Mouse (Mus musculus) G1E (cell line): ENCODE data around the gene Prkcq.

ENCODE experiments used
- CTCF ChIP-seq: IDR thresholded peaks from 2 replicates; pipeline ENCODE4 v1.5.1; 2012; ENCODE audit warnings: low read depth, low read length, inconsistent platforms, mixed read lengths
- TAL1 ChIP-seq: conservative IDR thresholded peaks from 2 replicates; pipeline ENCODE4 v1.6.1; 2012; ENCODE audit warnings: low read depth, low read length, inconsistent platforms, mixed read lengths

GRCm38 (mm10) chr2:11169721-11170335, 2.1 kb upstream of the Prkcq start:
- no peak for TF ChIP-seq CTCF
- no peak for TF ChIP-seq TAL1
